Mouse (Mus musculus) liver, adult 10 weeks (tissue): ENCODE measurements around the gene Ccin. TPM values are rescaled to one million over a fixed set of nuclear protein-coding genes. Genes with fewer than 3 reads are reported as not detected.

Experiments used
- polyA plus RNA-seq: library from polyadenylated mRNA; stranded (reverse); fragments of 350-450 nt; fragmentation: Illumina TruSeq; extraction: RNeasy Lipid Tissue Mini Kit (QIAGEN cat#74804); gene quantifications from one replicate; pipeline ENCODE4 v1.2.3, GENCODE M21; 2014; ENCODE audit warnings: low read depth, low replicate concordance

Gene Ccin
- not detected for polyA plus RNA-seq

DNA sequence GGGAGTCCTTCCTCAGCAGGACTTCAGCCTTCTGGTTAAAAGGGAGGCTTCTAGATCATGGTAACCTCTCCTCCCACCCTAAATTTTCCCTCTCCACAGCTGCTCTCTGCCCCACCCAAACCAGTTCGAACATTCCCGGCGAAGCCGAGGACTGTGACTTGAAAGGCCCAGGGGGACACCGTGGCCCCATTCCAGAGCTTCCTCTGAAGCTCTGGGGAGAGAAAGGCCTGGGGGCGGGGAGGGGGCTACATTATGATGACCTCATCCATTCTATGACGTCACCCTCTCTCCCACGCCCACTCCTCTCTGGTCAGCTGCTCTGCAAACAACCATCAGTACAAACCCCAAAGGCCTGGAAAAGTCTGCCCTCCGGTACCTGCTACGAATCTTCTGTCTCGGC lies at the start of gene Ccin:
TSS of gene Ccin (plus strand) at position 303 of the 400 bp plus-strand sequence.

DNA sequence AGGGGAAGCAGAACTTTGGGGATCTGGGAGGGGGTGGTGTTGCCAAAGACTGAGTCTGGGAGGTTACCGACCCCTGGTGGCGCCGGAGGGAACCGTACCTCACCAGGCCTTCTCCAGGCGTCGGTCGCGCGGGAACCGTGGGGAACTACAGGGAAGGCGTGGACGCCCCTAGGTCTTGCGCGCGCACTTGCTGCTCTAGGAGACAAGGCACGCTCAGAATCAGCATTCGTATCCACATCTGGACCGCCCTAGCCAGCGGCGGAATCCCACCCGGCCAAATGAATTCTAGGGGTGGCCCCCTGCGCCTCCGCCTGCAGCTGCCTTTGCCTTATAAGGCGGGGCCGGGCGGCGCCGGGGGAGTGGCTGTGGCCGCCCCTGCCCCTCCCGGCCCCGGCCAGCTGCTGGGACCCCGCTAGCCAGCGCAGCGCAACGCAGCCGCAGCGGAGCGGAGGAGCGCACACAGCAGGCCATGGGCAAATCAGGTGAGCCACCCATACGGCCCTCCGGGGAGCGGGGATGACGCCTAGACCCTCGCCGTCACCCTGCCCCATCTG lies 25.9 kb upstream of the Ccin start, which contains the start of gene Glipr2:
TSS of gene Glipr2 (plus strand) at position 110 of the 554 bp plus-strand sequence.

DNA sequence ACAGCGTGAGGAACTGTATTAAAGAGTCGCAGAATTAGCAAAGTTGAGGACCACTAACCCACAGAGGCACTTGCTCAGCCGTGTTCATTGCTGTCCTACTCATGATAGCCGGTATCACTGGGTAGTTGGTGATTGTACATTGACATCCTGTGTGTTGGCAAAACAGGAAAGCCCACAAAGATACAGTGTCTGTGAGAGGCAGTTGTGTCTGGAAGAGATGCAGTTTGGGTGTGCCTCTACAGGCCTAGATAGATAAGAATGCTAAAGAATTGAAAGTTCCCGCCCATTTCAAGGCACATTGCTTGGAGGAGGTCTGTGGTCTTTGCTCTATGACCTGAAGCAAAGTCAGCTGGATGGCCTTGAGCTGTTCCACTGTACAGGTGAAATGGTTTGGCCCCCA lies 20.8 kb downstream of the Ccin start, which contains the start of gene Clta:
TSS of gene Clta (plus strand) at position 327 of the 400 bp plus-strand sequence.

Other genes starting within 250 kb of the Ccin start
- gene Olfr159, start 212.5 kb upstream of the Ccin start, polyA plus RNA-seq: not detected
- not detected for gene Olfr156, start 159.6 kb upstream of the Ccin start, polyA plus RNA-seq
- gene Olfr157, start 143.3 kb upstream of the Ccin start, polyA plus RNA-seq: not detected
- gene Olfr155, start 131.9 kb upstream of the Ccin start, polyA plus RNA-seq: not detected
- gene Reck, start 108.0 kb upstream of the Ccin start, polyA plus RNA-seq: 2.9 TPM
- gene Glipr2, start 26.1 kb upstream of the Ccin start, polyA plus RNA-seq: 2.2 TPM
- gene Clta, start 21.0 kb downstream of the Ccin start, polyA plus RNA-seq: 52.0 TPM
- 60.7 TPM for gene Gne, start 100.7 kb downstream of the Ccin start, polyA plus RNA-seq